In the genomic region with DNA sequence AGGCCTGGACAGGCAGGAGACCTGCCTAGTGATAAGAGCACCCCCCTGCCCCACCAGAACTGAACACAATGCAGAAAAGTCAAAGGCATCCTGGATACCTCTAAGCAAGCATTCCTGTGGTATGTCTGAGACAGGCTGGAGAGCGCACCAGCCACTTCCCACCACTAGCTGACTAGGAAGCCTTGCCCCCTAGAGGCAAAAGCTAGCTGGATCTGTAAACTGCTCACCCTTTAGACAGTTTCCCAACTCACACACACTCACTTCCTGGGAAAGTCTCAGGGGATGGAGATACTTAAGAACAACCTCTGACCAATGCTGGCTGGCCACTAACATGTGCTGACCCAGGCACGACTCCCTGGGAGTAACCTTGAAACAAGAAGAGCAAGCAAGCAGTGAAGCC, we compare ENCODE assay signal across 12 mouse cellular contexts. TPM values are rescaled to one million over a fixed set of nuclear protein-coding genes. Genes with fewer than 3 reads are reported as not detected.
DNase-seq lines count a peak whose midpoint lies in the region; ATAC-seq and TF ChIP-seq lines count a peak whose summit lies in the region.
"Had no signal": no experiment of that assay in that cellular context is flagged by ENCODE, and none has a peak within 500 bp of the region (broad histone marks: within the 10 kb centered on the region; RNA-seq: fewer than 3 reads in every experiment).

No protein-coding gene starts in this region.

- H3K79me2 ChIP-seq in heart, adult 2 months (replicated peaks; ENCODE audit: control insufficient read depth, insufficient read depth, low read length), result no peaks in the 10 kb centered on the region; the same call in 1 of the 2 replicates
- H3K79me2 ChIP-seq in MEL (ENCODE audit: control insufficient read depth, insufficient read depth, low read length, poor library complexity), result no peaks in the 10 kb centered on the region

- H3K4me2 ChIP-seq in liver, postnatal 0 days (ENCODE audit: low read depth, low read length), result no peak overlapping the region
- H3K4me2 ChIP-seq: neural tube, embryonic 13.5 days had no signal

- TF ChIP-seq EP300 in heart, adult 2 months (IDR thresholded peaks at IDR 0.05; ENCODE audit: insufficient read depth, low read depth, low read length), result no peak
- TF ChIP-seq EP300 in liver, postnatal 0 days (IDR thresholded peaks at IDR 0.05; ENCODE audit: low read depth), result no peak
- no peak for TF ChIP-seq EP300 in MEL (IDR thresholded peaks at IDR 0.05; ENCODE audit: low read depth in 1 of 2, low read length in 2 of 2)

- no peak overlapping the region for H3K4me3 ChIP-seq in heart, adult 2 months
- H3K4me3 ChIP-seq in liver, postnatal 0 days (ENCODE audit: low read depth, low read length), result no peak overlapping the region
- H3K4me3 ChIP-seq in MEL (ENCODE audit: control insufficient read depth in 1 of 2, insufficient read depth in 1 of 2, low read depth in 2 of 2, low read length in 2 of 2), result no peak overlapping the region
- no peak overlapping the region for H3K4me3 ChIP-seq in embryonic fibroblast, embryonic 13.5 days (ENCODE audit: insufficient read depth, low read length)
- H3K4me3 ChIP-seq: neural tube, embryonic 13.5 days had no signal

- peaks cover 3% of the 10 kb centered on the region for H3K4me1 ChIP-seq in heart, adult 2 months (ENCODE audit: control insufficient read depth, insufficient read depth, low read length)
- H3K4me1 ChIP-seq in liver, postnatal 0 days (ENCODE audit: insufficient read depth), result no peaks in the 10 kb centered on the region
- no peaks in the 10 kb centered on the region for H3K4me1 ChIP-seq in MEL (ENCODE audit: control insufficient read depth in 1 of 2, insufficient read depth in 2 of 2, low read length in 2 of 2)
- no peaks in the 10 kb centered on the region; the same call in 1 of the 2 replicates for H3K4me1 ChIP-seq in embryonic fibroblast, embryonic 13.5 days (ENCODE audit: control insufficient read depth, insufficient read depth, low read length)

- H3K36me3 ChIP-seq in heart, adult 2 months (ENCODE audit: control insufficient read depth, insufficient read depth, low read length), result no peaks in the 10 kb centered on the region
- H3K36me3 ChIP-seq in liver, postnatal 0 days (replicated peaks; ENCODE audit: insufficient read depth, low read length), result peaks cover 21% of the 10 kb centered on the region
- no peaks in the 10 kb centered on the region for H3K36me3 ChIP-seq in MEL (ENCODE audit: control insufficient read depth in 1 of 2, insufficient read depth in 2 of 2, low read length in 2 of 2)

- no peak for TF ChIP-seq RAD21 in MEL (IDR thresholded peaks at IDR 0.05; ENCODE audit: low read depth, low read length)

- no peak for DNase-seq in heart, adult 2 months
- DNase-seq in heart, postnatal 14 days, result no peak
- DNase-seq in liver, postnatal 0 days, result no peak
- no peak for DNase-seq in liver
- DNase-seq in MEL (ENCODE audit: low read depth, low spot score), result peak; percentile 42
- DNase-seq in ovary, postnatal 10 days (ENCODE audit: low spot score), result no peak
- no peak for DNase-seq in frontal cortex, adult 2 months (ENCODE audit: extremely low spot score in 1 of 2, low spot score in 1 of 2)
- DNase-seq: cerebellum, adult 11 months; spleen, adult 18-20 months; thymus, postnatal 36 days had no signal

- ATAC-seq in liver, postnatal 0 days, result no peak

- H3K9me3 ChIP-seq in liver, postnatal 0 days (ENCODE audit: low read length), result no peaks in the 10 kb centered on the region
- no peaks in the 10 kb centered on the region for H3K9me3 ChIP-seq in MEL (replicated peaks; ENCODE audit: insufficient read depth, low read length)
- H3K9me3 ChIP-seq: neural tube, embryonic 13.5 days had no signal

- no peak overlapping the region for H3K9ac ChIP-seq in heart, adult 2 months (ENCODE audit: low read depth, low read length)
- no peak overlapping the region for H3K9ac ChIP-seq in liver, postnatal 0 days (replicated peaks)
- no peak overlapping the region for H3K9ac ChIP-seq in MEL (ENCODE audit: control insufficient read depth, low read depth, low read length, poor library complexity, severe bottlenecking)
- H3K9ac ChIP-seq: neural tube, embryonic 13.5 days had no signal

- TF ChIP-seq POLR2A in heart, adult 2 months (IDR thresholded peaks at IDR 0.05; ENCODE audit: insufficient read depth, low read depth, low read length), result no peak
- TF ChIP-seq POLR2A in MEL (IDR thresholded peaks at IDR 0.05; ENCODE audit: control insufficient read depth in 1 of 2, insufficient read depth in 1 of 2, low read depth in 1 of 2, low read length in 2 of 2, poor library complexity in 1 of 2), result no peak
- no peak for TF ChIP-seq POLR2A in embryonic fibroblast, embryonic 13.5 days (IDR thresholded peaks at IDR 0.05; ENCODE audit: low read depth, low read length)

- TF ChIP-seq CTCF in heart, adult 2 months (IDR thresholded peaks at IDR 0.05), result peak; percentile 56
- peak; percentile 46; the same call in 1 of the 2 replicates for TF ChIP-seq CTCF in liver, postnatal 0 days (IDR thresholded peaks at IDR 0.05; ENCODE audit: low read depth)
- TF ChIP-seq CTCF in MEL (IDR thresholded peaks at IDR 0.05 in 2 of 3, conservative IDR thresholded peaks at IDR 0.05 in 1 of 3; ENCODE audit: control insufficient read depth in 1 of 3, insufficient read depth in 1 of 3, low read depth in 2 of 3, low read length in 3 of 3, poor library complexity in 1 of 3, severe bottlenecking in 1 of 3), result peak; percentile 4 to 45 (median 25); a peak in 5 of 6 replicates
- peak; percentile 32; the same call in 1 of the 2 replicates for TF ChIP-seq CTCF in embryonic fibroblast, embryonic 13.5 days (IDR thresholded peaks at IDR 0.05; ENCODE audit: borderline replicate concordance, insufficient read depth, low read length)

- WGBS in heart, adult 2 months, result 27% methylated on average over 2 of the region's 2 CpGs
- 77% methylated on average over 2 of the region's 2 CpGs for WGBS in liver, postnatal 0 days (ENCODE audit: insufficient replicate concordance)

- intact Hi-C loops in heart, adult 2 months (cut with DNase I), result no loop called here
- intact Hi-C loops in heart, postnatal 14 days (cut with DNase I), result no loop called here

- H3K27ac ChIP-seq in heart, adult 2 months, result no peak overlapping the region
- H3K27ac ChIP-seq in liver, postnatal 0 days (ENCODE audit: low read depth), result no peak overlapping the region
- H3K27ac ChIP-seq in MEL (ENCODE audit: control insufficient read depth, low read depth, low read length), result no peak overlapping the region
- H3K27ac ChIP-seq in embryonic fibroblast, embryonic 13.5 days (ENCODE audit: insufficient read depth, low read length), result peak overlapping the region; percentile 23; the same call in 1 of the 2 replicates
- H3K27ac ChIP-seq: neural tube, embryonic 13.5 days had no signal

- no peaks in the 10 kb centered on the region for H3K27me3 ChIP-seq in heart, adult 2 months (ENCODE audit: control insufficient read depth, insufficient read depth, low read length)
- H3K27me3 ChIP-seq in liver, postnatal 0 days (ENCODE audit: insufficient read depth, low read length), result no peaks in the 10 kb centered on the region
- H3K27me3 ChIP-seq in MEL (ENCODE audit: control insufficient read depth in 1 of 2, insufficient read depth in 2 of 2, low read length in 2 of 2), result no peaks in the 10 kb centered on the region
- H3K27me3 ChIP-seq: neural tube, embryonic 13.5 days had no signal

TF ChIP-seq in MEL, 35 proteins besides CTCF, POLR2A, EP300 and RAD21 (continues in another document):
- TF ChIP-seq E2F4 (IDR thresholded peaks at IDR 0.05; ENCODE audit: borderline replicate concordance, low read depth, low read length), result no peak
- no peak for TF ChIP-seq POLR2AphosphoS2 (IDR thresholded peaks at IDR 0.05; ENCODE audit: low read length)
- TF ChIP-seq KAT2A (conservative IDR thresholded peaks at IDR 0.05; ENCODE audit: low read depth, low read length), result no peak
- TF ChIP-seq TCF12 (IDR thresholded peaks at IDR 0.05; ENCODE audit: low read depth, low read length), result no peak
- no peak for TF ChIP-seq RCOR1 (IDR thresholded peaks at IDR 0.05; ENCODE audit: low read depth, low read length)
- TF ChIP-seq UBTF (IDR thresholded peaks at IDR 0.05; ENCODE audit: borderline replicate concordance, insufficient read depth, low read depth, low read length), result no peak
- no peak for TF ChIP-seq POLR2AphosphoS5 (IDR thresholded peaks at IDR 0.05; ENCODE audit: borderline replicate concordance, low read depth, low read length)
- no peak for TF ChIP-seq SIN3A (IDR thresholded peaks at IDR 0.05; ENCODE audit: low read length)

RNA-seq across cellular contexts. Expression of a gene that starts 8.0 kb away (rescaled TPM):
- total RNA-seq in heart, adult 2 months (2021), result 10 to 100 TPM; 37.7 to 40.6 TPM
- 125 and 143 TPM in 2 replicates for polyA plus RNA-seq in heart, adult 2 months (2012; rRNA removed)
- 10 to 100 TPM; 50.6 to 56.2 TPM for total RNA-seq in heart, postnatal 14 days (2021)
- polyA plus RNA-seq in liver, postnatal 0 days (2015; fragmentation: Nextera tagmentation; extraction: Ambion mirVana), result 13.9 and 14.4 TPM in 2 replicates
- 38.5 and 48.0 TPM in 2 replicates for total RNA-seq in MEL (2012; rRNA removed)
- polyA plus RNA-seq in MEL (2012; ENCODE audit: insufficient read depth in 1 of 2, insufficient read length in 2 of 2, low read depth in 1 of 2, low replicate concordance in 2 of 2, missing spikeins in 1 of 2), result 10 to 100 TPM in 1 of 2 experiments, not detected in 1; 60.1 TPM
- 38.8 and 39.7 TPM in 2 replicates for polyA plus RNA-seq in embryonic fibroblast, embryonic 13.5 days (2011; ENCODE audit: insufficient read length, low read depth, missing spikeins)
- 569 and 584 TPM in 2 replicates for polyA plus RNA-seq in frontal cortex, adult 2 months (2012; rRNA removed)

RNA-seq across cellular contexts. Expression of a gene that starts 12.9 kb away (rescaled TPM):
- total RNA-seq in heart, adult 2 months (2021), result 10 to 100 TPM; 74.2 to 90.3 TPM
- 64.3 and 98.7 TPM in 2 replicates for polyA plus RNA-seq in heart, adult 2 months (2012; rRNA removed)
- total RNA-seq in heart, postnatal 14 days (2021), result 10 to 100 TPM; 74.7 to 80.0 TPM
- 7.6 and 8.2 TPM in 2 replicates for polyA plus RNA-seq in liver, postnatal 0 days (2015; fragmentation: Nextera tagmentation; extraction: Ambion mirVana)
- total RNA-seq in MEL (2012; rRNA removed), result 15.3 and 25.8 TPM in 2 replicates
- 10 to 100 TPM in 1 of 2 experiments, not detected in 1; 20.3 TPM for polyA plus RNA-seq in MEL (2012; ENCODE audit: insufficient read depth in 1 of 2, insufficient read length in 2 of 2, low read depth in 1 of 2, low replicate concordance in 2 of 2, missing spikeins in 1 of 2)
- polyA plus RNA-seq in embryonic fibroblast, embryonic 13.5 days (2011; ENCODE audit: insufficient read length, low read depth, missing spikeins), result 15.9 and 16.4 TPM in 2 replicates
- 80.9 and 86.8 TPM in 2 replicates for polyA plus RNA-seq in frontal cortex, adult 2 months (2012; rRNA removed)

RNA-seq across cellular contexts. Expression of a gene that starts 40.9 kb away (rescaled TPM):
- total RNA-seq in heart, adult 2 months (2021), result 1 to 10 TPM; 5.9 to 9.0 TPM
- polyA plus RNA-seq in heart, adult 2 months (2012; rRNA removed), result 23.5 and 25.1 TPM in 2 replicates
- total RNA-seq in heart, postnatal 14 days (2021), result 10 to 100 TPM; 11.4 to 12.1 TPM
- 12.0 and 12.2 TPM in 2 replicates for polyA plus RNA-seq in liver, postnatal 0 days (2015; fragmentation: Nextera tagmentation; extraction: Ambion mirVana)
- total RNA-seq in MEL (2012; rRNA removed), result 24.6 and 28.0 TPM in 2 replicates
- polyA plus RNA-seq in MEL (2012; ENCODE audit: insufficient read depth in 1 of 2, insufficient read length in 2 of 2, low read depth in 1 of 2, low replicate concordance in 2 of 2, missing spikeins in 1 of 2), result 10 to 100 TPM in 1 of 2 experiments, not detected in 1; 37.5 TPM
- 26.6 and 33.8 TPM in 2 replicates for polyA plus RNA-seq in embryonic fibroblast, embryonic 13.5 days (2011; ENCODE audit: insufficient read length, low read depth, missing spikeins)
- 40.2 and 45.8 TPM in 2 replicates for polyA plus RNA-seq in frontal cortex, adult 2 months (2012; rRNA removed)
